8 mouse cellular contexts compared by ENCODE assay signal in genomic region chr12:13145186-13146115, GRCm38 (mm10).
DNase-seq lines count a peak whose midpoint lies in the region; ATAC-seq and TF ChIP-seq lines count a peak whose summit lies in the region.

No protein-coding gene starts in this region.

- ATAC-seq in frontal cortex, adult (ENCODE audit: low TSS enrichment): peak; percentile 35

- no peak for DNase-seq in frontal cortex, postnatal 36 days (ENCODE audit: low spot score in 2 of 2)
- peak; percentile 83 for DNase-seq in kidney, adult 9 months
- DNase-seq in lung, postnatal 10 days: peak; percentile 87
- DNase-seq in urinary bladder, postnatal 14 days (ENCODE audit: low spot score): no peak
- no peak for DNase-seq in cerebellum, adult 9-10 months
- DNase-seq in urinary bladder, adult 18-20 months (ENCODE audit: low spot score in 2 of 2): no peak

- TF ChIP-seq POLR2A in embryonic fibroblast, embryonic 13.5 days (IDR thresholded peaks at IDR 0.05; ENCODE audit: low read depth, low read length): no peak

- no peak for TF ChIP-seq CTCF in embryonic fibroblast, embryonic 13.5 days (IDR thresholded peaks at IDR 0.05; ENCODE audit: borderline replicate concordance, insufficient read depth, low read length)

- H3K4me1 ChIP-seq in embryonic fibroblast, embryonic 13.5 days (ENCODE audit: control insufficient read depth, insufficient read depth, low read length): peaks cover 7% of the 10 kb centered on the region

- no peak overlapping the region for H3K4me3 ChIP-seq in embryonic fibroblast, embryonic 13.5 days (ENCODE audit: insufficient read depth, low read length)

- H3K27ac ChIP-seq in embryonic fibroblast, embryonic 13.5 days (ENCODE audit: insufficient read depth, low read length): peak overlapping the region; percentile 24; the same call in 1 of the 2 replicates

Comparison
In these comparisons a context has a peak if more than half of its experiments do, and no peak if none do; other contexts are left out.
1. DNase-seq: peak in kidney, adult 9 months (single experiment) and lung, postnatal 10 days (single experiment); none in frontal cortex, postnatal 36 days (0 of 2), urinary bladder, postnatal 14 days (single experiment), cerebellum, adult 9-10 months (single experiment) and urinary bladder, adult 18-20 months (0 of 2).